Mouse (Mus musculus) erythroblast, adult 5-6 weeks (primary cell): Measurements from ENCODE around the gene Trappc2l. TPM values are rescaled to one million over a fixed set of nuclear protein-coding genes. Genes with fewer than 3 reads are reported as not detected.
"Not testable (repeated sequence)": the region's sequence is repeated elsewhere in the genome, so short reads cannot be mapped to it uniquely, and the experiment has no call there.

ENCODE experiments used
- ATAC-seq: replicated peaks from 2 replicates; pipeline ENCODE4 v1.8.0; 2016; ENCODE audit warnings: moderate number of reproducible peaks, mild to moderate bottlenecking, moderate TSS enrichment, inconsistent platforms; ENCODE audit not compliant: poor library complexity, low FRiP score, severe bottlenecking
- total RNA-seq, 2 experiments: library from RNA; stranded (forward) in 1 of 2; stranded (reverse) in 1 of 2; fragments of 150-400 nt in 1 of 2; fragments of 200-764, 138-1000 nt in 1 of 2; gene quantifications; 2 replicates each; pipeline versions ENCODE4 v1.2.3 to v1.2.4; 2015 to 2017; ENCODE audit warnings: low replicate concordance in 2 of 2

The Trappc2l gene
- total RNA-seq (2015; ENCODE audit: low replicate concordance) (17.7 and 26.8 TPM in 2 replicates), total RNA-seq (2017; ENCODE audit: low replicate concordance) (9.1 and 10.2 TPM in 2 replicates)

DNA sequence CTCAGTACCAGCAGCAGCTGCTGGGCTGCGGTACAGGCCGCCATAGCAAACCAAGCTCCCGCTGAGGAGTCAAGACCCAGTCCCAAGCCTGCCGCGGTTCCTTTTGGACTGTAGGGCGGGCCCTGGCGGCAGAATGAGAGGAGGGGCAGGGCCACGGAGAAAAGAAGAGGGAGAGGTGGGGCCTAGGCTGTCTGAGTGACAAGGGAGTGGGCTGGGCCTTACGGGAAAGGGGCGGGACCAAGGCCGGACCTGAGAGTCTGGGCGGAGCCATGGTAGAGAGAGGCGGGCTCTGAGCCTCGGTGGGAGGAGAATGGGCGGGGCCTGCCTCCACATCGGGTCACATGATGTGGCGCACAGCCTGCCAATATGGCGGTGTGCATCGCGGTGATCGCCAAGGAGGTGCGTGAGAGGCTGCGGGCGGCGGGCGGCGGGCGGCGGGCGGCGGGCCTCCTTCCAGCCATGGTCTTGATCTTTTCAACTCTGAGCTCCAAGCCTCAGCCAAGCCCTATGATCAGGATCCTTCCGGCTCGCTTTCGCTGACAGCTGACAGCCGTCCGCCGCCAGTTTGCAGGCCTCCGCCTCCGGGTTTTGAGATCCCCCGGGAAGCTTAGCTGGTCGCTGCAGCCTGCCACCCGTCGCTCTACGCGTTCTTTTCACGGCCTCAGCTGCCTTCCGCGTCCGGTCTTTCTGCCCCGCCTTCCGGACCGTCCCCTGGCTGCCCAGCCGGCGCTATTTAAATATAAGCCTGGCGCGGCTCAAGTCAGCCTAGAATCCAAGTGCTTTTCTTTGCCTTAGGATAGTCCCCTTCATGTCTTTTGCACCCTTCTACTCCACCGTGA lies at the start of gene Trappc2l, which contains the start of gene Galns:
Trappc2l (plus strand) TSS at position 346 of the 839 bp plus-strand sequence.
Galns (minus strand) TSS at position 169 of the 839 bp plus-strand sequence.
- ATAC-seq = peak; percentile 94

DNA sequence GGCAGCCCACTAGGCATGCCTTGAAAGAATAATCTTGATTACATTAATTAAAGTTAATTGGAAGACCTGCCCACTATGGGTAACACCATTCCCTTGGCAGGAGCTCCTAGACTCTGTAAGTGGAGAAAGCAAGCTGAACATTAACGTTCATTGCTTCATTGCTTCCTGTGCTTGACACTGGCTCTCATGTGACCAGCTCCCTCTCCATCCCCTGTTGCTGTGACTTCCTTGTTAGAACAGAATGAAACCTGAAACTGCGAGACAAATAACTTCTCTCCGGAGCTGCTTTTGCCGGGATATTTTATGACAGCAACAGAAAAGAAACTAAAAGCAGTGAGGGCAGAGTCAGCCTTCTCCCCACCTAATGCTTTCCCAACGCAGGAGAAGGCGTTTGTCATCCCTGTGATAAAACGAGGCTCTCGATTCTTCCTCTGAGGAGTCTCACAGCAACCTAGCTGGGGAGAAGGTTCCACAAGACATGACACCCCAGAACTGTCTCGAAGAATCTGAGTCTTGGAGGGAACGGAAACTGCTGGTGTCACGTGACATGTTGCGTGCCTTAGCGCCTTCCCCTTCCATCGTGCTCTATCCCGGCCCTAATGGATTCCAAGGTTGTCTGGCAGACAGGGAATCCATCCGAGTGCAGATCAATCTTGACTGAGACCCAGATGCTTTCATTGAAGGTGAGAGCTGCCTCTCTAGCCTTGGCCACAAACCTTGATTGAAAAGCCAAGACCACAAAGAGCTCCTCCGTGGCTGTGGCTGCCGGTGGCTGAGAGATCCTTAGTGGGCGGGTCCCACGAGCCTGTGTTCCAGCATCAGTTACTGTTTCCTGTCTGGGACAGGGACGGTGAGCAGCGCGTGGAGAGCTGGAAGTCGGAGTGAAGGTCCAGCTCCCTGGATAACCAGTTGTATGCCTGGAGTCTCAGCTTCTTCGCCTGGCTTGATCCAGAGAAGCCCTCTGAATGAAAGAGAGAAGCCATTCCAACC lies 46.8 kb upstream of the Trappc2l start:
- ATAC-seq = no peak

GRCm38 (mm10) chr8:122566766-122567165 lies 44.7 kb upstream of the Trappc2l start:
- 0 out of 2 replicates have a peak, but pooled peaks have one; percentile 0 for ATAC-seq

- ATAC-seq = peak; percentile 87
Measured at GRCm38 (mm10) chr8:122567361-122568108, 43.9 kb upstream of the Trappc2l start, which contains the start of gene Cdt1. Gene Cdt1, plus strand, starts transcription at chr8:122568015.

GRCm38 (mm10) chr8:122568109-122568504 lies 43.3 kb upstream of the Trappc2l start:
- peak; percentile 7; the same call in 1 of the 2 replicates for ATAC-seq

DNA sequence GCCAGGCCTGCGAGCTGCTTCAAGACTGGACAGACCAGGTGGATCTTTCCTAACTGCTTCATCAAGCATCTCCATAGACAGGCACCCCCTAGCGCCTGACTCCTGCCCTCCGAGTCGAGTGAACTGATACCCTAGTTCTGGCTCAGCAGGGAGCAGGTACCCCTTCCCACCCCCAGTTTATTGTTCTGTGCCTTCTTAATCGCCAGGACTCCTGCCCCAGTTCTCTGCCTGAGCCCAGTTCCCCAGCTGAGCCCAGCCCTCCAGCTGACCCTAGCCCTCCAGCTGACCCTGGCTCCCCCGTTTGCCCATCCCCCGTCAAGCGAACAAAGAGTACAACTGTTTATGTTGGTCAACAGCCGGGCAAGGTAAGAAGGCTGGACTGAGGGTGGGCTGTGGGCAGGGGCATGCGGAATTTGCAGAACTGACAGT lies 42.5 kb upstream of the Trappc2l start:
- ATAC-seq = peak; percentile 55

- ATAC-seq = 0 out of 2 replicates have a peak, but pooled peaks have one; percentile 14
Measured at GRCm38 (mm10) chr8:122569329-122569728, 42.1 kb upstream of the Trappc2l start.

- ATAC-seq = no peak
Measured at GRCm38 (mm10) chr8:122569996-122570395, 41.4 kb upstream of the Trappc2l start.

DNA sequence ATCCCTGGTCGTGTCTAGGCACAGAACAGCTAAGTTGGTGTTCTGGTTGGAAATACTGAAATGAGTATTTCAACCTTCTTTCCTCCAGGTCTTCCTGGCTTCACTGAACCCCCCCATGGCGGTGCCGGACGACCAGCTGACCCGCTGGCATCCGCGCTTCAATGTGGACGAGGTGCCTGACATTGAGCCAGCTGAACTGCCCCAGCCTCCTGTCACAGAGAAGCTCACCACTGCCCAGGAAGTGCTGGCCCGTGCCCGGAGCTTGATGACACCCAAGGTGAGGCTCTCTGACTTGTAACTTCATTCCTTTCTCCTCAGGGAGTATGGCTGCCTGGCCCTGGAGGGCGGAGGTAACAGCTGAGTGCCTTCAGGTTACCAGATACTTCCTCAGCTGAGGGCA lies 40.3 kb upstream of the Trappc2l start:
- ATAC-seq = no peak

DNA sequence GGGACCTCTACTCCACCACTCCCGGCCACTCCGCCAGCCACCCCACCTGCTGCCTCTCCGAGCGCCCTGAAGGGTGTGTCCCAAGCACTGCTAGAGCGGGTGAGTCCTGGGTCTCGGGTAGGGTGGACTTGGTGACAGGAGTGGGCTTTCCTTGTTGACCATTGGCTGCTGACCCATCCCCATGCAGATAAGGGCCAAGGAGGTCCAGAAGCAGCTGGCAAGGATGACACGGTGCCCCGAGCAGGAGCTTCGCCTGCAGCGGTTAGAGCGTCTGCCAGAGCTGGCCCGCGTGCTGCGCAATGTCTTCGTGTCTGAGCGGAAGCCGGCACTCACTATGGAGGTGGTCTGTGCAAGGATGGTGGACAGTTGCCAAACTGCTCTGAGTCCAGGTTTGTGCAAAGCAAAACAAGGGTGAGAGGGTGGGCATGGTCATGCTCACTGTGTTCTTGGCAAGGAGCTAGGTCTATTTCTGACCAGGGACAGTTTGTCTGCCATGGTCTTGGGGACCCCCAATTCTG lies 39.6 kb upstream of the Trappc2l start:
- no peak for ATAC-seq

GRCm38 (mm10) chr8:122572751-122573150 lies 38.7 kb upstream of the Trappc2l start:
- no peak for ATAC-seq

GRCm38 (mm10) chr8:122573176-122573575 lies 38.3 kb upstream of the Trappc2l start:
- not testable (repeated sequence) for ATAC-seq

DNA sequence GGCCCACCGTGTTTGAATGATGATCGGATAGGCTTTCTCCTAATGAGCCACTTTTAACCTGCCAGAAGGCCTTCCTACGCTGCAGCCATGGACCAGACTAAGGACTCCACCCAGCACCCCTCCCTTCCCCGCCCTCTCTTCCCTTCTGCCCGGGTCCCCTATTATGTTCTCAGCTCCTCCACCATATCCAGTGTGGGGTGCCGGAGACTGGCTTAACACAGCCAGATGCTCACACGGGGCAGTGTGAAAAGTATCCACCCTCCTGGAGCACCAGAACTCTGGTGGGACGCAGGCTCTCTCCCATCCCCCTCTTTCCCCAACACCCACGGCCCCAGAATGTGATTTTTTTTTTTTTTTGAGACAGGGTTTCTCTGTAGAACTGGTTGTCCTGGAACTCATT lies 37.9 kb upstream of the Trappc2l start:
- no peak for ATAC-seq

GRCm38 (mm10) chr8:122574264-122574663 lies 37.2 kb upstream of the Trappc2l start:
- ATAC-seq = no peak

- no peak for ATAC-seq
Measured at GRCm38 (mm10) chr8:122574667-122575251, 36.7 kb upstream of the Trappc2l start.

DNA sequence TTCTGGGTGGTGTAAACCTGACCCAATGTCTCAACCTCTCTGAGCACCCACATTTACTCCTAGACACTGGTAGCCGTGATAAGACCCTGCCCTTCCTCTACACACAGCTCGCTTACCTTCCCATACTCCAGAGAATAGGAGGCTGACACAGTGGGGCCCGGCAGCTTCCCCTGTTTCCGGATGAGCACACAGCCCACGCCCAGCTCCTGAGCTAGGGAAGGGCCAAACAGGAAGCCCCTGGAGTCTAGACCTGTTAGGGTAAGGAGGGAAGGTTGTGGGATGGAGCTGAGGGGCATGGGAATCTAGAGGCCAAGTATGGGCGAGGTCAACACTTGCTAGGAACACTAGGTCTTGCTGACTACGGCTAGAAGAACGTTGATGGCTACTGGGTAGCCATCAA lies 36.2 kb upstream of the Trappc2l start:
- no peak for ATAC-seq

GRCm38 (mm10) chr8:122575735-122576647 lies 35.4 kb upstream of the Trappc2l start:
- ATAC-seq = 0 out of 2 replicates have a peak, but pooled peaks have one; percentile 6

- peak; percentile 88 for ATAC-seq
Measured at GRCm38 (mm10) chr8:122576648-122577022, 34.8 kb upstream of the Trappc2l start, which contains the start of gene Aprt. Gene Aprt, minus strand, starts transcription at chr8:122576909.
